Mouse (Mus musculus) forebrain, embryonic 13.5 days (tissue): ENCODE results near the gene Map4k4. TPM values are rescaled to one million over a fixed set of nuclear protein-coding genes. Genes with fewer than 3 reads are reported as not detected.

Experiments used
- ATAC-seq: fragments of 200-750 bp; cut with Nextera tagmentation; 2 replicates; pipeline ENCODE4 v1.8.0; 2017
- H3K27ac ChIP-seq: fragments of 300-500 bp; sonication (generic); 2 replicates; pipeline ENCODE4 v1.5.1; 2015; ENCODE audit warnings: inconsistent platforms, mild to moderate bottlenecking, moderate library complexity
- H3K27me3 ChIP-seq: fragments of 300-500 bp; sonication (generic); 2 replicates; pipeline ENCODE4 v1.6.1; 2015; ENCODE audit warnings: mild to moderate bottlenecking, inconsistent platforms
- H3K36me3 ChIP-seq: fragments of 300-500 bp; sonication (generic); 2 replicates; pipeline ENCODE4 v1.6.1; 2015; ENCODE audit warnings: mild to moderate bottlenecking, inconsistent platforms; ENCODE audit not compliant: poor library complexity, severe bottlenecking
- H3K4me1 ChIP-seq: fragments of 300-500 bp; sonication (generic); 2 replicates; pipeline ENCODE4 v1.6.1; 2015; ENCODE audit warnings: inconsistent platforms
- H3K4me2 ChIP-seq: fragments of 300-500 bp; sonication (generic); 2 replicates; pipeline ENCODE4 v1.6.1; 2015; ENCODE audit warnings: inconsistent platforms, mild to moderate bottlenecking, moderate library complexity
- H3K4me3 ChIP-seq: fragments of 300-500 bp; sonication (generic); 2 replicates; pipeline ENCODE4 v1.5.1; 2015; ENCODE audit warnings: mild to moderate bottlenecking, inconsistent platforms
- H3K9ac ChIP-seq: fragments of 300-500 bp; sonication (generic); 2 replicates; pipeline ENCODE4 v1.6.1; 2015; ENCODE audit warnings: mild to moderate bottlenecking, inconsistent platforms
- H3K9me3 ChIP-seq: fragments of 300-500 bp; sonication (generic); replicated peaks from 2 replicates; pipeline ENCODE4 v1.6.1; 2016; ENCODE audit warnings: inconsistent platforms
- WGBS: fragments of 180-500 bp; shearing (Covaris S2); methylation state at CpG from one replicate; pipeline ENCODE4 v1.1.7; 2015; 5-methylcytosine and 5-hydroxymethylcytosine counted together
- polyA plus RNA-seq: library from polyadenylated mRNA; unstranded; fragments of >200 nt; fragmentation: Nextera tagmentation; extraction: Ambion mirVana; gene quantifications from 2 replicates; pipeline ENCODE4 v1.2.1, GENCODE M21; 2015

Gene Map4k4
- polyA plus RNA-seq, 1 experiment from 2014 or later = 49.9 TPM

- Histone ChIP-seq H3K36me3 (peaks cover 87% of the 10 kb centered on the region), H3K4me1 (no peaks in the 10 kb centered on the region), H3K4me2 (no peak overlapping the region), H3K9ac (no peak overlapping the region), H3K27me3 (no peaks in the 10 kb centered on the region), H3K9me3 (no peaks in the 10 kb centered on the region), H3K4me3 (no peak overlapping the region), H3K27ac (no peak overlapping the region)
- WGBS = 81% methylated on average over 3 of the region's 3 CpGs
- ATAC-seq = no peak
Measured at GRCm38 (mm10) chr1:40023748-40024147, 123.0 kb downstream of the Map4k4 start.

GRCm38 (mm10) chr1:40024554-40025320 lies 124.0 kb downstream of the Map4k4 start:
- H3K27ac ChIP-seq = no peak overlapping the region
- H3K27me3 ChIP-seq = no peaks in the 10 kb centered on the region
- no peak overlapping the region for H3K4me2 ChIP-seq
- WGBS = 95% methylated on average over 27 of the region's 27 CpGs
- H3K9me3 ChIP-seq = no peaks in the 10 kb centered on the region
- ATAC-seq = no peak
- peaks cover 83% of the 10 kb centered on the region for H3K36me3 ChIP-seq
- H3K4me1 ChIP-seq = no peaks in the 10 kb centered on the region
- H3K9ac ChIP-seq = no peak overlapping the region
- no peak overlapping the region for H3K4me3 ChIP-seq

GRCm38 (mm10) chr1:40025416-40025815 lies 124.7 kb downstream of the Map4k4 start:
- Histone ChIP-seq H3K9me3 (no peaks in the 10 kb centered on the region), H3K27ac (no peak overlapping the region), H3K4me3 (no peak overlapping the region), H3K4me1 (no peaks in the 10 kb centered on the region), H3K36me3 (peaks cover 76% of the 10 kb centered on the region), H3K9ac (no peak overlapping the region), H3K27me3 (no peaks in the 10 kb centered on the region), H3K4me2 (no peak overlapping the region)
- 90% methylated on average over 5 of the region's 5 CpGs for WGBS
- no peak for ATAC-seq

GRCm38 (mm10) chr1:40027116-40027620 lies 126.5 kb downstream of the Map4k4 start:
- H3K27ac ChIP-seq = no peak overlapping the region
- H3K4me3 ChIP-seq = no peak overlapping the region
- WGBS = 93% methylated on average over 7 of the region's 7 CpGs
- H3K4me2 ChIP-seq = no peak overlapping the region
- no peaks in the 10 kb centered on the region for H3K9me3 ChIP-seq
- H3K4me1 ChIP-seq = no peaks in the 10 kb centered on the region
- H3K36me3 ChIP-seq = peaks cover 60% of the 10 kb centered on the region
- H3K9ac ChIP-seq = no peak overlapping the region
- H3K27me3 ChIP-seq = no peaks in the 10 kb centered on the region
- ATAC-seq = no peak

GRCm38 (mm10) chr1:40028207-40028998 lies 127.7 kb downstream of the Map4k4 start:
- Histone ChIP-seq H3K4me1 (no peaks in the 10 kb centered on the region), H3K9me3 (no peaks in the 10 kb centered on the region), H3K4me2 (no peak overlapping the region), H3K9ac (no peak overlapping the region), H3K36me3 (peaks cover 48% of the 10 kb centered on the region), H3K4me3 (no peak overlapping the region), H3K27ac (no peak overlapping the region), H3K27me3 (no peaks in the 10 kb centered on the region)
- ATAC-seq = peak; percentile 48; the same call in 1 of the 2 replicates
- 90% methylated on average over 12 of the region's 12 CpGs for WGBS

- no peak for ATAC-seq
- Histone ChIP-seq H3K27ac (no peak overlapping the region), H3K27me3 (no peaks in the 10 kb centered on the region), H3K4me3 (no peak overlapping the region), H3K4me2 (no peak overlapping the region), H3K36me3 (peaks cover 36% of the 10 kb centered on the region), H3K4me1 (0 out of 2 replicates have a peak, but pooled peaks cover 3% of the 10 kb centered on the region), H3K9ac (no peak overlapping the region), H3K9me3 (no peaks in the 10 kb centered on the region)
- 97% methylated on average over 5 of the region's 5 CpGs for WGBS
Measured at GRCm38 (mm10) chr1:40029597-40029996, 128.9 kb downstream of the Map4k4 start.

- Histone ChIP-seq H3K4me1 (0 out of 2 replicates have a peak, but pooled peaks cover 3% of the 10 kb centered on the region), H3K9me3 (no peaks in the 10 kb centered on the region), H3K27me3 (no peaks in the 10 kb centered on the region), H3K9ac (no peak overlapping the region), H3K36me3 (peaks cover 28% of the 10 kb centered on the region), H3K4me3 (no peak overlapping the region), H3K4me2 (no peak overlapping the region), H3K27ac (no peak overlapping the region)
- no peak for ATAC-seq
- 88% methylated on average over 14 of the region's 14 CpGs for WGBS
Measured at GRCm38 (mm10) chr1:40030287-40030975, 129.7 kb downstream of the Map4k4 start.

GRCm38 (mm10) chr1:40030976-40031356 lies 130.3 kb downstream of the Map4k4 start:
- WGBS = 92% methylated on average over 8 of the region's 8 CpGs
- Histone ChIP-seq H3K4me1 (0 out of 2 replicates have a peak, but pooled peaks cover 3% of the 10 kb centered on the region), H3K4me2 (no peak overlapping the region), H3K36me3 (peaks cover 22% of the 10 kb centered on the region), H3K9ac (no peak overlapping the region), H3K27me3 (no peaks in the 10 kb centered on the region), H3K9me3 (no peaks in the 10 kb centered on the region), H3K27ac (no peak overlapping the region), H3K4me3 (no peak overlapping the region)
- ATAC-seq = no peak

GRCm38 (mm10) chr1:40031626-40032025 lies 130.9 kb downstream of the Map4k4 start:
- peaks cover 16% of the 10 kb centered on the region for H3K36me3 ChIP-seq
- H3K4me2 ChIP-seq = no peak overlapping the region
- 0 out of 2 replicates have a peak, but pooled peaks cover 3% of the 10 kb centered on the region for H3K4me1 ChIP-seq
- WGBS = 85% methylated on average over 2 of the region's 2 CpGs
- ATAC-seq = no peak
- no peak overlapping the region for H3K27ac ChIP-seq
- H3K9ac ChIP-seq = no peak overlapping the region
- no peaks in the 10 kb centered on the region for H3K27me3 ChIP-seq
- H3K9me3 ChIP-seq = no peaks in the 10 kb centered on the region
- H3K4me3 ChIP-seq = no peak overlapping the region

- H3K9me3 ChIP-seq = no peaks in the 10 kb centered on the region
- WGBS = 88% methylated on average over 4 of the region's 4 CpGs
- no peak overlapping the region for H3K9ac ChIP-seq
- no peaks in the 10 kb centered on the region for H3K27me3 ChIP-seq
- H3K4me3 ChIP-seq = no peak overlapping the region
- H3K36me3 ChIP-seq = peaks cover 5% of the 10 kb centered on the region; the same call in 1 of the 2 replicates
- no peak overlapping the region for H3K4me2 ChIP-seq
- ATAC-seq = no peak
- no peak overlapping the region for H3K27ac ChIP-seq
- 0 out of 2 replicates have a peak, but pooled peaks cover 3% of the 10 kb centered on the region for H3K4me1 ChIP-seq
Measured at GRCm38 (mm10) chr1:40033315-40033714, 132.6 kb downstream of the Map4k4 start.

- ATAC-seq = no peak
- Histone ChIP-seq H3K9ac (no peak overlapping the region), H3K9me3 (no peaks in the 10 kb centered on the region), H3K4me2 (no peak overlapping the region), H3K36me3 (0 out of 2 replicates have a peak, but pooled peaks cover 4% of the 10 kb centered on the region), H3K27me3 (no peaks in the 10 kb centered on the region), H3K4me1 (0 out of 2 replicates have a peak, but pooled peaks cover 3% of the 10 kb centered on the region), H3K4me3 (no peak overlapping the region), H3K27ac (no peak overlapping the region)
- 69% methylated on average over 12 of the region's 12 CpGs for WGBS
Measured at GRCm38 (mm10) chr1:40033743-40034420, 133.2 kb downstream of the Map4k4 start.
